Mouse (Mus musculus) 416B (cell line): ENCODE results near the gene Cadm1.

Source experiments
- DNase-seq: peaks from one replicate; pipeline ENCODE4 v3.0.0; 2011; ENCODE audit warnings: low read depth

Cadm1 gene

DNA sequence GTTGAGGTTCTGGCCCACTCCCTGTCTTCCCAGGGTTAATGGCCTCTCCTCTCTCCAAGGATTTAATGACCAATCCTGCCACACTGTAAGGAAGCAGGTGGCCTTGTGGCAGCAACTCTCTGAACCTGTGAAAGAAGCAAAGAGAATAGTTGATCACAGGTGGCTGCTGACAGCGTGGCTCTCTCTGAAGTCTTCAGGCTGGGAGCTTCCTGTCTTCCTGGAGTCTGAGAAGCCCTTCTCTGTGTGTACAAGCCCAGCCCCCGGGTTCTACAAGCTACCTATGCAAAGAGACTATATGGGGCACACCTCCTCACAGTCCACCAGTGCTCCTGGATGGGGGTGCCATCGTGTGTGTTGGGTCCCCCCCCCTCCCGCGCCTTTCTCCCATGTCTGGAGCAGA is 339.7 kb downstream of the Cadm1 start:
- no peak for DNase-seq

DNA sequence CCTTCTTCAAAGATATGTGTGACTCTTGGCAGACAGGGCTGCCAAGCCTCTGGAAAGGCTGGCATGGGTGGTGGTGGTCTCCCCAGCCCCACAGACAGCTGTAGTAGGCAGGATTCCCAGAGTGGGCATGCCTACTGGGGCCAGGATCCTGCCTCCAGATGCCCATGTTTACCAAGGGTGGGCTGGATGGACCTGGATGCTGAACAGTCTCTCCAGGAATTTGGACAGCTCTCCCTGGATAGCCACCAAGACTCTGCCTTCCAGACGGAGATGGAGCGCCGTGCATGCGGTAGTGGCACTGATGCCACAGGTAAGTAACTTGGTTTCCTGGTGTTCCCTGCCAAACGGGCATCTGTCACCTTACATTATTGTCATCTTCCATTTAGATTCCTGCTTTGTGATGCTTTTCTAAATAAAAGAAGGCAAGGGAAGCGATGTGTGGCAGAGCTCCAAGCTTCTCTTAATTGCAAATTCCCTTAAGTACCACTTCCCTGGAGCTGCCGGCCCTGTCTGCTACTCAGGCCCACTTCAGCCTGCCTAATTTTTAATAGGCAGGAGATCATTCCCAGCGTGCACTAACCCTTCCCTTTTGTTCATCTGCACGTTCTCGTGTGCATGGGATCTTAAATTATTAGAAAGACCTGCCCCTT is 346.7 kb downstream of the Cadm1 start:
- DNase-seq = no peak

DNA sequence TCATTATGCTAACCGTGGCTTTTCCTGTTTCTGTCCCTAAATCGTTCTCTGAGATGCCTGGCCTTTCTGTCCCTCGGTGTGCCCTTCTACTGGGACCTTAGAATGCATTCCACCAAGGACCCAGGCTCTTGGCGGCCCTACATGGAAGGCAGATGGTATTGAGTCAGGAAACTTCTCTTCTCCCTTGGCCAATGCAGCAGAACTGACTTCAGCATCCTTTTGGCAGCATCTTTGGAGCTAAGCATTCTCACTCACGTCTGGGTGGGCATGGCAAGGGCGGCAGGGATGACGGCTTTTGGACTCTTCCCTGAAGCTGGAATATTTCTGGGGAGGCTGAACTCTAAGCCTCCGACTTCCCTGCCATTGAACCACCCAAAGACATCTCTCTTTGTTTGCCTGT is 350.2 kb downstream of the Cadm1 start:
- no peak for DNase-seq

- DNase-seq = no peak
Observed at GRCm38 (mm10) chr9:47882372-47882771, 352.4 kb downstream of the Cadm1 start.

DNA sequence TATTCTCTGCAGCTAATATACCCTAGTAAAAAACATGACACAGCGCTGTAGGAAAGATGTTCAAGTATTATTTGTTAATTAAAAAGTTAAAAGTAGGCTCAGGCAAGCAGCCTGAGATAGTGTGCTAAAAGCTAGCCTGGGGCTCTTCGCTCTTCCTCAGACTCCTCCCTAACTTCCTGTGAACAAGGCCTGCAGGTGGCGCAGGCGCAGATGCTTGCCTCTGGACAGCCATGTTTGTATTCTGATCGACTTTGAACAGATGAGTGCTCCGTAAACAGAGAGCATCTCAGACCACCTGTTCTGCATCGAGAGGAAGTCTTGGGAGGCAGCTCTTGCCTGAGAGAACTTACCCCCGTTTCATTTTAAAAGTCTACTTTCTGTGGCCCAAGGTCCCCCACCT is 361.7 kb downstream of the Cadm1 start:
- DNase-seq = no peak

- no peak for DNase-seq
Observed at GRCm38 (mm10) chr9:47892995-47893394, 363.0 kb downstream of the Cadm1 start.

DNA sequence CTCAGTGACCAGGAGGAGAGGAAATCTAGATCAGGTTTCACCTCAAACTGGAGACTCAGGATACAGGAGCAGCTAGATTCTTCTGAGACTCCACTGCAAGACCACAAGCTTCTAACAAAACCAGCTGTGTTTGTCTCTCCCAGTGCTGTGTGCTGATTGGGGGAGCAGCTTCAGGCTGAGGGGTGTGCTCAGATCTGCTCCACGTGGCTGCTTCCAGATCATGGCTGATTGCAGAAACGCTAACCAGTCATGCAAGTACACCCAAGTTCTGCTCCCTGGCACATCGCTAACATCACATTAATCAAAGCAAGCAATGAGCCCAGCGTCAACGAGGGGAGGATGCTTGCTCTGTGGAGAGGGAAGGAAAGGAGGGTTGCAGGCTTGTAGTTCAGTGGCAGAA is 364.1 kb downstream of the Cadm1 start:
- DNase-seq = no peak

DNA sequence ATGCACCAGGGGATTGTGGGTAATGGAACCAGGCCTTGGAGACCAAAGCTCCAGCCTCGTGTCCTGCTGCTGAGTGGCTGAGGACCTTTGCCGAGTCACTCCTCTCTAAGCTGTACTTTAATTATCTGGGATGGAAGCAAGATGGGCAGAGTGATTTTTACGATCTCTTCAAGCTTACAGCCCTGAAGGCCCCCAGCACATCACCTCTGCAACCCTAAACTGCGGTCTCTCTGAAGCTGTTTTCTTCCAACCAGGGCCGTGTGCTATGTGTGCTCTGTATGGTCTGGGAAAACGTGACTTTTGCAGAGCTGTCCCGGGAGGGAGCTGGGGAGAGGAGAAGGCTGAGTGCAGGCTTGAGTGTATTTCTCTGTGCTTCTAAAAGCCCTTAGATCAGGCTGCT is 364.7 kb downstream of the Cadm1 start:
- DNase-seq = no peak

- DNase-seq = no peak
Observed at GRCm38 (mm10) chr9:47895121-47895520, 365.1 kb downstream of the Cadm1 start.

DNA sequence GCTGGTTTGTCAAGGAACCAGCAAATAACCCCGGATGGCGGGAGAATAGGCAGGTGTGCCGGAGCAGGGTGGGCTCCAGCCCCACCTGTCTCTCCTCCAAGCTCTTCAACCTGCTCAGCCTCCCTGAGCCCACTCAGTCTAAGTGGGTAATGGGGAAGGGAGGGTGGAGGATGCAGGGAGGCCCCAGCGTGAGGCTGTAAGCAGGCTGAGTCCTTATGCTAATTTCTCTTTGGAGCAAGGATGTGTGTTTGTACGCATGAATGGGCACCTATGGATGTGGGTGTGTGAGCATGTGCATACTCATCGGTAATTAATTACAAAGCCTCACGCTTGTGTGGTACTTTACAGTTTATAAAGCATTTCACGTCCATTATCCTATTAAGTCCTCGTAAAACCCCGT is 370.8 kb downstream of the Cadm1 start:
- DNase-seq = no peak

DNA sequence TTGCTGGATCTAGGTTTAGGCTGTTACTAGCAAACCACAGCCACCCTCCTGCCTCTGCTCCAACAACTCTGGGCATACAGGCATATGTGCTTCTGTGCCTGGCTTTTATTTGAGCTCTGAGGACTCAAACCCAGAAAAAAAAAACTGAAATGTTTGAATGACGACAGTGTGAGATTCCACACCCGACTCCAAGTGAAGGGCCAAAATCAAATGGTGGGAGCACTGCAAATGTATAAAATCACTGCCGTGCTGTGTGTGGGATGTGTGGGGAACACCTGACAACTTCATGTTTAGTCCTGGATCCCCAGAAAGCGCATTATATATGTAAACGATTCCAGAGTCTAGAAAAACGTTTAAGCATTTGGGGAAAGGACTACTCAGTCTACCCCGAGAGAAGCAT is 373.7 kb downstream of the Cadm1 start:
- no peak for DNase-seq

GRCm38 (mm10) chr9:47904339-47904922 is 374.5 kb downstream of the Cadm1 start:
- no peak for DNase-seq

DNA sequence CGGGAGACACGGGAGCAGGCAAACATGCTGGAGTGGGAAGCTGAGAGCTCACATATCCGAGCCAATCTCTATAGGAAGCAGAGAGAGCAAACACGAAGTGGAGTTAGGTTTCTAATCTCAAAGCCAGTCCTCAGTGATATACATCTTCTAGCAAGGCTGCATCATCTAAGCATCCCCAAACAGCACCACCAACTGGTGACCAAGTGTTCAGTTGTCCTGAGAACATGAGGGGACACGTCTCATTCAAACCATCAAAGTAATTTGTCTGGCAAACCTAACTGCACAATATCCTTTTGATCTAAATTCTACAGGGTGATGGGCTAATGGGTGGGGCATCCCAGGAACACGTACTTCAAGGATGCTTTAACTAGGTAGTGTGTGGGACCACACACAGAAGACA is 376.5 kb downstream of the Cadm1 start:
- DNase-seq = no peak
